Mouse (Mus musculus): ENCODE measurements around the gene Atp6v1c2. TPM values are rescaled to one million over a fixed set of nuclear protein-coding genes. Genes with fewer than 3 reads are reported as not detected.

Atp6v1c2 gene
- polyA plus RNA-seq, 1 experiment from 2014 or later, result 0.43 TPM

- DNase-seq (ENCODE audit: low spot score), result no peak
- peaks cover 3% of the 10 kb centered on the region for H3K27me3 ChIP-seq (replicated peaks; ENCODE audit: control insufficient read depth, insufficient read depth, low read length)
- H3K4me2 ChIP-seq, result no peak overlapping the region
- H3K4me3 ChIP-seq (ENCODE audit: low read depth, low read length), result no peak overlapping the region
- H3K9me3 ChIP-seq (ENCODE audit: control insufficient read depth, low read length), result no peaks in the 10 kb centered on the region
- 70% methylated on average over 4 of the region's 4 CpGs for WGBS
- no peak overlapping the region for H3K9ac ChIP-seq (ENCODE audit: low read depth, low read length)
- H3K36me3 ChIP-seq (ENCODE audit: control insufficient read depth, insufficient read depth, low read length), result no peaks in the 10 kb centered on the region
- H3K4me1 ChIP-seq (replicated peaks; ENCODE audit: control insufficient read depth, insufficient read depth, low read length), result no peaks in the 10 kb centered on the region
- H3K27ac ChIP-seq (ENCODE audit: low read depth, low read length), result no peak overlapping the region
- no peak for ATAC-seq (replicated peaks; ENCODE audit: low FRiP score)
Measured at GRCm38 (mm10) chr12:17317970-17318369, 11.2 kb downstream of the Atp6v1c2 start.

GRCm38 (mm10) chr12:17316096-17316495 lies 13.1 kb downstream of the Atp6v1c2 start:
- no peak overlapping the region for H3K9ac ChIP-seq (ENCODE audit: low read depth, low read length)
- H3K27ac ChIP-seq (ENCODE audit: low read depth, low read length), result no peak overlapping the region
- 86% methylated on average over 5 of the region's 5 CpGs for WGBS
- no peak overlapping the region for H3K4me3 ChIP-seq (ENCODE audit: low read depth, low read length)
- no peaks in the 10 kb centered on the region for H3K27me3 ChIP-seq (replicated peaks; ENCODE audit: control insufficient read depth, insufficient read depth, low read length)
- H3K36me3 ChIP-seq (ENCODE audit: control insufficient read depth, insufficient read depth, low read length), result no peaks in the 10 kb centered on the region
- no peaks in the 10 kb centered on the region for H3K9me3 ChIP-seq (ENCODE audit: control insufficient read depth, low read length)
- DNase-seq (ENCODE audit: low spot score) (no peak), ATAC-seq (replicated peaks; ENCODE audit: low FRiP score) (no peak)
- no peaks in the 10 kb centered on the region for H3K4me1 ChIP-seq (replicated peaks; ENCODE audit: control insufficient read depth, insufficient read depth, low read length)
- H3K4me2 ChIP-seq, result no peak overlapping the region

GRCm38 (mm10) chr12:17310852-17311839 lies 18.0 kb downstream of the Atp6v1c2 start:
- H3K9me3 ChIP-seq (ENCODE audit: control insufficient read depth, low read length), result no peaks in the 10 kb centered on the region
- no peak overlapping the region for H3K4me3 ChIP-seq (ENCODE audit: low read depth, low read length)
- H3K9ac ChIP-seq (ENCODE audit: low read depth, low read length), result no peak overlapping the region
- no peak overlapping the region for H3K4me2 ChIP-seq
- ATAC-seq (replicated peaks; ENCODE audit: low FRiP score) (no peak), DNase-seq (ENCODE audit: low spot score) (no peak)
- H3K4me1 ChIP-seq (replicated peaks; ENCODE audit: control insufficient read depth, insufficient read depth, low read length), result no peaks in the 10 kb centered on the region
- H3K27me3 ChIP-seq (replicated peaks; ENCODE audit: control insufficient read depth, insufficient read depth, low read length), result no peaks in the 10 kb centered on the region
- 73% methylated on average over 16 of the region's 16 CpGs for WGBS
- no peak overlapping the region for H3K27ac ChIP-seq (ENCODE audit: low read depth, low read length)
- H3K36me3 ChIP-seq (ENCODE audit: control insufficient read depth, insufficient read depth, low read length), result no peaks in the 10 kb centered on the region

- WGBS, result 44% methylated on average over 4 of the region's 4 CpGs
- Histone ChIP-seq H3K36me3 (ENCODE audit: control insufficient read depth, insufficient read depth, low read length) (no peaks in the 10 kb centered on the region), H3K9me3 (ENCODE audit: control insufficient read depth, low read length) (no peaks in the 10 kb centered on the region), H3K4me3 (ENCODE audit: low read depth, low read length) (no peak overlapping the region), H3K4me2 (no peak overlapping the region), H3K27ac (ENCODE audit: low read depth, low read length) (no peak overlapping the region), H3K4me1 (replicated peaks; ENCODE audit: control insufficient read depth, insufficient read depth, low read length) (no peaks in the 10 kb centered on the region), H3K27me3 (replicated peaks; ENCODE audit: control insufficient read depth, insufficient read depth, low read length) (no peaks in the 10 kb centered on the region), H3K9ac (ENCODE audit: low read depth, low read length) (no peak overlapping the region)
- no peak for ATAC-seq (replicated peaks; ENCODE audit: low FRiP score)
- DNase-seq (ENCODE audit: low spot score), result no peak
Measured at GRCm38 (mm10) chr12:17308246-17308645, 20.9 kb downstream of the Atp6v1c2 start.

- no peak overlapping the region for H3K27ac ChIP-seq (ENCODE audit: low read depth, low read length)
- no peak overlapping the region for H3K9ac ChIP-seq (ENCODE audit: low read depth, low read length)
- DNase-seq (ENCODE audit: low spot score) (no peak), ATAC-seq (replicated peaks; ENCODE audit: low FRiP score) (no peak)
- no peak overlapping the region for H3K4me2 ChIP-seq
- 83% methylated on average over 7 of the region's 7 CpGs for WGBS
- H3K4me1 ChIP-seq (replicated peaks; ENCODE audit: control insufficient read depth, insufficient read depth, low read length), result no peaks in the 10 kb centered on the region
- H3K4me3 ChIP-seq (ENCODE audit: low read depth, low read length), result no peak overlapping the region
- no peaks in the 10 kb centered on the region for H3K36me3 ChIP-seq (ENCODE audit: control insufficient read depth, insufficient read depth, low read length)
- H3K27me3 ChIP-seq (replicated peaks; ENCODE audit: control insufficient read depth, insufficient read depth, low read length), result no peaks in the 10 kb centered on the region
- no peaks in the 10 kb centered on the region for H3K9me3 ChIP-seq (ENCODE audit: control insufficient read depth, low read length)
Measured at GRCm38 (mm10) chr12:17305445-17305844, 23.7 kb downstream of the Atp6v1c2 start.

GRCm38 (mm10) chr12:17299902-17300301 lies 29.3 kb downstream of the Atp6v1c2 start:
- no peak overlapping the region for H3K27ac ChIP-seq (ENCODE audit: low read depth, low read length)
- no peaks in the 10 kb centered on the region for H3K4me1 ChIP-seq (replicated peaks; ENCODE audit: control insufficient read depth, insufficient read depth, low read length)
- DNase-seq (ENCODE audit: low spot score), result no peak
- H3K9ac ChIP-seq (ENCODE audit: low read depth, low read length), result no peak overlapping the region
- ATAC-seq (replicated peaks; ENCODE audit: low FRiP score), result no peak
- no peaks in the 10 kb centered on the region for H3K9me3 ChIP-seq (ENCODE audit: control insufficient read depth, low read length)
- no peak overlapping the region for H3K4me3 ChIP-seq (ENCODE audit: low read depth, low read length)
- H3K4me2 ChIP-seq, result no peak overlapping the region
- no peaks in the 10 kb centered on the region for H3K27me3 ChIP-seq (replicated peaks; ENCODE audit: control insufficient read depth, insufficient read depth, low read length)
- no peaks in the 10 kb centered on the region for H3K36me3 ChIP-seq (ENCODE audit: control insufficient read depth, insufficient read depth, low read length)
- 87% methylated on average over 1 of the region's 1 CpGs for WGBS

GRCm38 (mm10) chr12:17296899-17297298 lies 32.3 kb downstream of the Atp6v1c2 start:
- WGBS, result 57% methylated on average over 2 of the region's 2 CpGs
- H3K27ac ChIP-seq (ENCODE audit: low read depth, low read length), result no peak overlapping the region
- no peaks in the 10 kb centered on the region for H3K9me3 ChIP-seq (ENCODE audit: control insufficient read depth, low read length)
- H3K9ac ChIP-seq (ENCODE audit: low read depth, low read length), result no peak overlapping the region
- no peaks in the 10 kb centered on the region for H3K27me3 ChIP-seq (replicated peaks; ENCODE audit: control insufficient read depth, insufficient read depth, low read length)
- H3K4me1 ChIP-seq (replicated peaks; ENCODE audit: control insufficient read depth, insufficient read depth, low read length), result no peaks in the 10 kb centered on the region
- DNase-seq (ENCODE audit: low spot score) (no peak), ATAC-seq (replicated peaks; ENCODE audit: low FRiP score) (no peak)
- H3K36me3 ChIP-seq (ENCODE audit: control insufficient read depth, insufficient read depth, low read length), result no peaks in the 10 kb centered on the region
- no peak overlapping the region for H3K4me2 ChIP-seq
- H3K4me3 ChIP-seq (ENCODE audit: low read depth, low read length), result no peak overlapping the region

- Histone ChIP-seq H3K9me3 (ENCODE audit: control insufficient read depth, low read length) (no peaks in the 10 kb centered on the region), H3K27me3 (replicated peaks; ENCODE audit: control insufficient read depth, insufficient read depth, low read length) (no peaks in the 10 kb centered on the region), H3K4me3 (ENCODE audit: low read depth, low read length) (no peak overlapping the region), H3K9ac (ENCODE audit: low read depth, low read length) (no peak overlapping the region), H3K27ac (ENCODE audit: low read depth, low read length) (no peak overlapping the region), H3K36me3 (ENCODE audit: control insufficient read depth, insufficient read depth, low read length) (no peaks in the 10 kb centered on the region), H3K4me1 (replicated peaks; ENCODE audit: control insufficient read depth, insufficient read depth, low read length) (no peaks in the 10 kb centered on the region), H3K4me2 (no peak overlapping the region)
- DNase-seq (ENCODE audit: low spot score) (no peak), ATAC-seq (replicated peaks; ENCODE audit: low FRiP score) (no peak)
- WGBS, result 70% methylated on average over 4 of the region's 4 CpGs
Measured at GRCm38 (mm10) chr12:17290569-17290968, 38.6 kb downstream of the Atp6v1c2 start.

GRCm38 (mm10) chr12:17289913-17290312 lies 39.2 kb downstream of the Atp6v1c2 start:
- no peaks in the 10 kb centered on the region for H3K9me3 ChIP-seq (ENCODE audit: control insufficient read depth, low read length)
- no peak overlapping the region for H3K27ac ChIP-seq (ENCODE audit: low read depth, low read length)
- WGBS, result 79% methylated on average over 2 of the region's 2 CpGs
- no peaks in the 10 kb centered on the region for H3K27me3 ChIP-seq (replicated peaks; ENCODE audit: control insufficient read depth, insufficient read depth, low read length)
- no peak for DNase-seq (ENCODE audit: low spot score)
- ATAC-seq (replicated peaks; ENCODE audit: low FRiP score), result no peak
- H3K4me3 ChIP-seq (ENCODE audit: low read depth, low read length), result no peak overlapping the region
- H3K4me2 ChIP-seq, result no peak overlapping the region
- peaks cover 4% of the 10 kb centered on the region for H3K36me3 ChIP-seq (ENCODE audit: control insufficient read depth, insufficient read depth, low read length)
- no peak overlapping the region for H3K9ac ChIP-seq (ENCODE audit: low read depth, low read length)
- no peaks in the 10 kb centered on the region for H3K4me1 ChIP-seq (replicated peaks; ENCODE audit: control insufficient read depth, insufficient read depth, low read length)

Measured in liver, embryonic 11.5 days (tissue).